Mouse (Mus musculus): ENCODE measurements around the gene Prelp.

DNA sequence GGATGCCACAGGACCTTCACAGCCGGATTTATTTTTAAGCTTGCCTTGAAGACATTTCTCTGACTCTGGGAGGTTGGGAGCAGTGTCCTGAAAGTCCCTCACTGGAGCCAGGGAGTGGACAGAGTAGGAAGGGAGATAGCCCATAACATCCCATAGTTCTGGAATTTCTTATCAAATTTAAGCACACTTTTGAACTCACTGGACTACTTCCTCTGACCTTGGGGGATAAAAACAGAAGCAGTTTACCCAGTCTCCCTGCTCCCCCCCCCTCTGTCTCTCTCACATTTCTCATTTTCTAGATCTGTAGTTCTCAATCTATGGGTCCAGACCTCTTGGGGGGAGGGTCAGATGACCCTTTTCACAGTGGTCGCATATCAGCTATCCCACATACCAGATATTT is 32.8 kb upstream of the Prelp start:
- no peak for TF ChIP-seq CTCF (conservative IDR thresholded peaks at IDR 0.05; ENCODE audit: insufficient read depth, insufficient read length, low read depth, low read length)
- no peak for TF ChIP-seq POLR2A (IDR thresholded peaks at IDR 0.05; ENCODE audit: low read depth, low read length)

Data from kidney, adult 2 months (tissue).